Mouse (Mus musculus) thymus, adult 2 months (tissue): ENCODE results near the gene Cryba4. TPM values are rescaled to one million over a fixed set of nuclear protein-coding genes. Genes with fewer than 3 reads are reported as not detected.

ENCODE experiments used
- DNase-seq: peaks from one replicate; pipeline ENCODE4 v3.0.0; 2021
- H3K27ac ChIP-seq: fragments of 200-500 bp; 2 replicates; pipeline ENCODE4 v1.5.1; 2012; ENCODE audit warnings: low read length, control low read depth; ENCODE audit not compliant: control insufficient read depth, insufficient read depth
- H3K27me3 ChIP-seq: fragments of 200-500 bp; 2 replicates; pipeline ENCODE4 v1.6.1; 2012; ENCODE audit warnings: mild to moderate bottlenecking, low read length, moderate library complexity, mixed read lengths; ENCODE audit not compliant: control insufficient read depth, insufficient read depth
- H3K36me3 ChIP-seq: fragments of 200-500 bp; 2 replicates; pipeline ENCODE4 v1.6.1; 2012; ENCODE audit warnings: mild to moderate bottlenecking, low read length, moderate library complexity; ENCODE audit not compliant: control insufficient read depth, insufficient read depth
- H3K4me1 ChIP-seq: fragments of 200-500 bp; replicated peaks from 2 replicates; pipeline ENCODE4 v1.6.1; 2012; ENCODE audit warnings: low read length; ENCODE audit not compliant: control insufficient read depth, insufficient read depth
- H3K4me3 ChIP-seq: fragments of 200-500 bp; 2 replicates; pipeline ENCODE4 v1.5.1; 2012; ENCODE audit warnings: mild to moderate bottlenecking, low read length, control low read depth, moderate library complexity; ENCODE audit not compliant: control insufficient read depth, insufficient read depth
- CTCF ChIP-seq: fragments of 200-500 bp; IDR thresholded peaks from 2 replicates; pipeline ENCODE4 v1.5.1; 2012; ENCODE audit warnings: mild to moderate bottlenecking, control low read depth, low read length, moderate library complexity, borderline replicate concordance; ENCODE audit not compliant: control insufficient read depth, poor library complexity, insufficient read depth; ENCODE audit errors: extremely low read depth
- POLR2A ChIP-seq: fragments of 200-500 bp; IDR thresholded peaks from 2 replicates; pipeline ENCODE4 v1.6.1; 2012; ENCODE audit warnings: mild to moderate bottlenecking, low read length, control low read depth, moderate library complexity; ENCODE audit not compliant: control insufficient read depth, poor library complexity, insufficient read depth; ENCODE audit errors: extremely low read depth
- WGBS: fragments of 180-500 bp; shearing (Covaris S2); methylation state at CpG from one replicate; pipeline ENCODE4 v1.1.7; 2018; 5-methylcytosine and 5-hydroxymethylcytosine counted together
- polyA plus RNA-seq: library from polyadenylated mRNA; depleted of rRNA; stranded (reverse); fragments of >200 nt; gene quantifications from 2 replicates; pipeline ENCODE4 v1.2.3, GENCODE M21; 2012

The Cryba4 gene
- polyA plus RNA-seq, 1 experiment, result 3.1 TPM

DNA sequence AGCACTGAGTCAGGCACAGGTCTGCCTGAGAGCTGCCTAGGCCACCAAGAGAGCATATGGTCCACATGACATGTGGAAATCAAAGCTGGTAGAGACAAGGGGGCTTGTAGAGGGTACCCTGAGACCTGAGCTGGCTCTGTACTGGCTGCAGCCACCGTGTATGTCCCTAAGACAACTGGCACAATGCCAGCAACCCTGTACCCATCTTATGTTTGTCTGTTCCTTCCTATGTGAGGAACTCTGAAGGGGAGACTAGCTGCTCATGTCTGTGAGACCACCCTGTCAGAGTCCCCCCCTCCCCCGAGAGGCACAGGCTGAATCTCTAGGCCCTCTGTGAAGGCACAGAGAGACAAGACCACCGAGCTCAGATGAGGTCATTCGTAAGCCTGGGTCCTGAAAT, 33.6 kb downstream of the Cryba4 start:
- H3K27me3 ChIP-seq, result no peaks in the 10 kb centered on the region
- no peak overlapping the region for H3K27ac ChIP-seq
- no peak for TF ChIP-seq POLR2A
- no peak for TF ChIP-seq CTCF
- no peaks in the 10 kb centered on the region for H3K36me3 ChIP-seq
- H3K4me3 ChIP-seq, result no peak overlapping the region
- H3K4me1 ChIP-seq, result peaks cover 9% of the 10 kb centered on the region
- DNase-seq, result no peak
- WGBS, result 76% methylated on average over 4 of the region's 4 CpGs

DNA sequence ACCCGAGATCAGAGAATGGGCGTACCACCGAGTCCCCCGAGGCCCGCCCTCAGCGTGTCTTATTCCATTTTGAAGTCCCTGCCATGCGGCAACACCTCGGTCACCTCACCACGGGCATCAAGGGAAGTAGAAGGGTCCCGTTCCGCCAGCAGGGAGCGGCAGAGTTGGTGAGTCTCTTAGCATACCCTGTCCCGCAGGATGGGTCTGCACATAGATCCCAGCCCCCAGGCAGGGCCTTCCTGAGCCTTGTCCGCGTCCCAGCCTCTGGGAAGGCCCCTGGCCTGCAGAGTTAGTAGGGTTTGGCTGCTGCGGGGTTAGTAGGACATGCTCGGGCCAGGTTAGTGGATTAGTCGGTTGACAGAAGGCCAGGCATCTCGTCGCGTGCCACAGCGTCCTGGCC, 35.3 kb downstream of the Cryba4 start:
- 89% methylated on average over 22 of the region's 22 CpGs for WGBS
- H3K4me1 ChIP-seq, result peaks cover 9% of the 10 kb centered on the region
- no peak overlapping the region for H3K4me3 ChIP-seq
- TF ChIP-seq CTCF (no peak), POLR2A (no peak)
- no peaks in the 10 kb centered on the region for H3K27me3 ChIP-seq
- H3K36me3 ChIP-seq, result no peaks in the 10 kb centered on the region
- DNase-seq, result no peak
- H3K27ac ChIP-seq, result no peak overlapping the region

DNA sequence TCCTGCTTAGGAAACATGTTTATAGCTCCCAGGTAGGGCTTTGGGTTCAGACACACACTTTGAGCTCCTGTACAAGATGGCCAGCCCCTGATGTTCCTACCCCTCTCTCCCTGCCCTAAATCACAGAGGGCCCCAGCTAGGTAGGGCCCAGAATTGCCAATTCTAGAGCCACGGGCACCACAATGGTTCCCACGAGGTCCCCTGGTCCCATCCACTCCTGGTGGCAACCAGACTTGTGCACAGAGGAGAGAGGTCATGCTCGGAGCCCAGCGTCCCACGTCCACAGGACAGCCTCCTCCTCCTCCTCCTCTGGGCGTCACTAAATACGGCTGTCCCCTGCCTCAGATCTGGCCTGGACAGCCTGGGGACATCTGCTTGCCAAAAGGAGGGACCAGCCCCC, 36.0 kb downstream of the Cryba4 start:
- WGBS, result 93% methylated on average over 7 of the region's 7 CpGs
- Histone ChIP-seq H3K4me1 (peaks cover 9% of the 10 kb centered on the region), H3K27me3 (no peaks in the 10 kb centered on the region), H3K27ac (no peak overlapping the region), H3K4me3 (no peak overlapping the region), H3K36me3 (no peaks in the 10 kb centered on the region)
- TF ChIP-seq CTCF, result no peak
- TF ChIP-seq POLR2A, result no peak
- DNase-seq, result no peak

DNA sequence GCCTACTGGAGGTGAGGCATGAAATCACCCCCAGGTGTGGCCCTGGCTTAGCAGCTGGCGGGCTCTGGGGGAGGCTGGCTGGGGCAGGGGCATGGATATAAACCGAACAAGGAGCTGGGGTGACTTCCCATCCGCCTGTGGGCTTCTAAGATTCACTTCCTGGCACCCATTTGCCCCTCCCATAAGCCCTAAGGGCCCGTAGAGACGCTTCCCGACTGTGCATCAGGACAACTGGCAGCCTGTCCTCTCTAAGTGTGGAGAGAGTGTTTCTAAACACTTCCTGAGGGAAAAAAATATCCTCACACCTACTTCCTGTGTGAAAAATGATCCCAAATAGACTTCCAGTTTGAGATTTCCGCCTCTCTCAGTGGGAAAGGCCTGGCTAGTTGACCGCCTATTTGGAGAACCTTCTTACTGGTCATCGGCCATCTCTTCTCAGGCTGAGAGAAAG, 36.5 kb downstream of the Cryba4 start:
- Histone ChIP-seq H3K4me3 (no peak overlapping the region), H3K4me1 (peaks cover 9% of the 10 kb centered on the region), H3K27me3 (no peaks in the 10 kb centered on the region), H3K27ac (no peak overlapping the region), H3K36me3 (no peaks in the 10 kb centered on the region)
- DNase-seq, result no peak
- TF ChIP-seq POLR2A (no peak), CTCF (no peak)
- WGBS, result 71% methylated on average over 9 of the region's 9 CpGs

DNA sequence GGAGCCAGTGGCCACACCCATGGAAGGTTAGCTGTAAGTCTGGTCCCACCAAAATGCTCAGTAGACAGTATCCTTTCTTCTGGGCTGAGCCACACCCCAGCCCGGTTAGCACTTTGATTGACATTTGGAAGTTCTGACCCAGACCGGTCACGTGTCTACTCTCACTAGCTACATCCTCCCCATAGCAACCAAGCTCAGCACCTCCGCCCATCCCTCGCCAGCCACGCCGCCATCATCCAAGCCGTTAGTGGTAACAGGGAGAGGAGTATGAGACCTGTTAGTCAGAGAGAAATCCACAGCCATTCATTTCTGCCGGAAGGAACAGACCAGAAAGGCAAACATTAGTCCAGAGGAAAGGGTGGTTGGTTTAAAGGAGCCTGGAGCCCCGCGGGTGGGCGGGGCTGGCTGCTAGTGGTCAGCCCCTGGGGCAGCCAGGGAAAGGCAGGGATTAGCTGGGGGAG, 37.0 kb downstream of the Cryba4 start:
- H3K4me3 ChIP-seq, result no peak overlapping the region
- H3K36me3 ChIP-seq, result no peaks in the 10 kb centered on the region
- no peak for TF ChIP-seq POLR2A
- TF ChIP-seq CTCF, result no peak
- no peak for DNase-seq
- no peak overlapping the region for H3K27ac ChIP-seq
- no peaks in the 10 kb centered on the region for H3K27me3 ChIP-seq
- H3K4me1 ChIP-seq, result peaks cover 7% of the 10 kb centered on the region
- WGBS, result 79% methylated on average over 12 of the region's 12 CpGs

DNA sequence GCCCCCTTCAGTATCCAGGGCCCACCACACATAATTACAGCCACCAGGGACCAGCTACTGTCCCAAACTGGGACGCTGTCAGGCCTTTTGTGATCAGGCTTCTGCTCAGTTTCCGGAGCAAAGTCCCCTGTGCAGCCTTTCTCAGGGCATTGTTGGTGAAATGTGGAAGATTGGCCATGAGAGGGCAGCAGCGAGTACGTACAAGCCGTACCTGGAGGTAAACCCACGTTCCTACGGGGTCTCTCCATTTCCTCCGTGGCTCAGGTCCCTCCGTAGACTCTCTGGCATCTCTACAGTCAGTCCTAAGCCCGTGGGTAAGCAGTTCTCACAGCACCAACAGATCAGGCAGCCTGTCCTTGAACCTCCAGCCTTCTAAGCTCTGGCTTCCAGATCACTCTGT, 37.9 kb downstream of the Cryba4 start:
- Histone ChIP-seq H3K27ac (no peak overlapping the region), H3K27me3 (no peaks in the 10 kb centered on the region), H3K4me1 (no peaks in the 10 kb centered on the region), H3K4me3 (no peak overlapping the region), H3K36me3 (no peaks in the 10 kb centered on the region)
- WGBS, result 6% methylated on average over 10 of the region's 10 CpGs
- peak; percentile 73; the same call in 1 of the 2 replicates for TF ChIP-seq CTCF
- TF ChIP-seq POLR2A, result no peak
- peak; percentile 81 for DNase-seq
